Mouse (Mus musculus) Muller cell, postnatal 12 days (primary cell): ENCODE results near the gene Sfn.

Experiments used
- DNase-seq: peaks from one replicate; pipeline ENCODE4 v3.0.0-alpha.2; 2015; ENCODE audit errors: inconsistent ontology term

The Sfn gene

DNA sequence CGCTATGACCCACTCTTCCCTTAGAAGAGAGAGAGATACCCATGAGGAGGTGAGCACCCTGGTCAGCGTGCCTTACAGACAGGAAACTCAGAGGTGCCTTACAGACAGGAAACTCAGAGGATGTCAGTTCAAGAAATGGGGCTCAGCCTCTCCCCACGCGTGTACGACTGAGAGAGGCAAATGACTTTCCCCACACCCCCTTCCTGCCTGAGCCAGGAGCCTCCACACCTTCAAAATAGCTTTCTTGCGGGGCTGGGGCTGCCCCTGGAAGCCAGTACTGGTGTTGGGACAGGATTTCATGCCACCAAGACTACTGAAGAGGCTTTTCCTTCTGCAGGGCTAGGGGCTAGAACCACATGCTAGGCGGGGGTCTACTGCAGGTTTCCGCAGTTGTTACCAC is 18.7 kb upstream of the Sfn start:
- DNase-seq: no peak

DNA sequence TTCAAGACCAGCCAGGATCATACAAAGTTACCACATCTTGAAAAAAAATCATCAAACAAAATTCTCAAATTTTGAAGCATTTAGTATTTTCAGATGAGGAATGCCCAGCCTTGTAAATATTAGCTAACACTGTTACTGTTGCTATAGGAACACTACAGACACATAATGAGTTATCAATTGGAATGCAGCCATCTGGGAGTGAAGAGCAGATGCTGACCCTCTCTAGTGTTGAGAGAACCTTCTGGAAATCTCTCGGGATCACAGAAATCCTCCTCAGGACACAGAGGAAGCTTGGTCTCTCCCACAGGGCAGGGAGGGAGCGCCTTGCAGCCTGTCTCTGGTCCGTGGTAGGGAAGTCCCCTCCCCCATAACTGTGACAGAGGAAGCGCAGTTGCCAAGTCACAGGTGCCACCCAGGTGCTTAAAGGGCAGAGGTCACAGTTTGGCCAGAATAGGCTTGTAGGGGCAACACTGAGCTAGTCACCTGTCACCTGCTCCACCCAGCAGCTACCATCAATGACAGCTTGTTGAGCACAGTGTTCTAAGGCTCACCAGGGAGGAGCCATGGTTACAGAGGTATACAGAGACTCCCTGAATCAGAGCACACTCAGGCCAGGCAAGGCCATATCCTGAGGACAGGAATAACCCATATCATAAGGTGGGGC is 17.6 kb upstream of the Sfn start:
- no peak for DNase-seq

DNA sequence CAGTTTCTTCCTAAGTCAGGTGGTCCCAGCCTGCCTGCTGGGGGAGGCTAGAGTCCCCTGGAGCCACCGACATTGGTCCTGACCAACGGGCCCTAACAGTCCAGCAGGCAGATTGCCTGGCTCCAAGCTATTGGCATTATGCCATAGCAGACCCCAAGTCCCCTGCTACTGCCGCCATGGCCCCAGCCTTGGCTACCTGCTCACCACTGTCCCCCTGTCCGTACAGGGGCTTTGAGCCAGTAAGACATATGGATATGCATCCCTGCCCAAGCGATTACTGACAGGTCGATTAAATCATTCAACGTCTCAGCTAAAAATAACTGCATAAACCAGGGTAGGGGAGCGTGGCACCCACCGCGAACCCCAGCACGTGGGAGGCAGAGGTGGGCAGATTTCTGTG is 16.0 kb upstream of the Sfn start:
- DNase-seq: no peak

DNA sequence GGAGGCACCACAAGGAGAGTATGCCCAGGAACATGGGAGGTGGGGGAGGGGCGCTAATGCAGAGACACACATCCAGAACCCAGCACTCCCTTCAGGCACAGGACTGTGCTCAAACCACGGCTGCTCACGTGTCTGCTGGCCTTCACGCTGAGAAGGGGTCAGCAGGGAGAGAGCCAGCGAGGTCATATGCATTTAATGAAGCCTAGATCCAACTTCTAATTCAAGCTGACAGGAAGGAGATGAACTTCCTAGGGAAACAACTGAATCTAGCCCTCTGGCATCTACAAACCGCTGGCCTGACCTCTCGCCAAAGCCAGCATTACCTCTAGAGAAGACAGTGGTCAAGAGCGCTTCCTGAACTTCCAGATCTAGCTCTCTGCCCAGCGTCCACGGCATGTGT is 13.4 kb upstream of the Sfn start:
- DNase-seq: no peak

DNA sequence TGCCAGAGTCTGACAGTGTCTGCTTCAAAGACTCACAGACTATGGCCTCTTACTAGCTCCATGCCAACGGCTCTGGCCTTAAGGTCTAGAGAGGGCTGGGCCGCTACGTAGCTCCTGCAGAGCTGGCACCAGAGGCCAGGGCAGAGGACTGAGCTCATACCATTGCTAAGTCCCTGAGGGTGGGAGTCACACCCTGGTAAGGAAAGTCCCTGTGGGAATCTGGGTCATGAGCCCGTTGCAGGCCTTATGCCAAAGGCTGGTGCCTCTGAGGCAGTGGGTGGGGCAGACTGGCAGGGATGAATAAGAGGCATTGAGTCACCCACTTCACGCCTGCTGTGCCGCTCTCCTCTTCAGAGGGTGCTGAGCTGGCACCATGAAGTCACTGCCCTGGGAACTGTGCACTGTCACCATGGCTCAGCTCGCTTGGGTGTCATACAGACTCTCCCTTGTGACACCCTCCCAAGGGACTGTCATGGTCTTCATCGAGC is 12.3 kb upstream of the Sfn start:
- DNase-seq: peak; percentile 96

DNA sequence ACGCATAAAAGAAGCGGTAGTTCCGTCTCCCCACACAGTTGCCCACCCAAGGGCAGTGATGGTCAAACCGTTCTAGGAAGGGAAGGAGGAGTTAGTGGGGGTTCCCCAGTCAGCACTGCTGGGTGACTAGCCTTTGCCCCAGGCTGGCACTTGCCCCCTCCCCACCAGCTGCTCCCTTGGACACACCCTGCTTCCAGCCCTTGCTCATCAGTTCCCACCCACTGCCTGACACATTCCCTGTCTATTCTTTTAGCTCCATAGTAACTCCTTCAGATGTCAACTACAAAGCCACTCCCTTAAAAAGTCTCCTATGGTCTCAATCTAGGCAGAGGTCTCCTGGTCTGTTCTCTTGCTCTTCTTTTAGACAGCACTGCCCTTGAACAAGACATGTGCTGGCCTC is 11.9 kb upstream of the Sfn start:
- DNase-seq: no peak

DNA sequence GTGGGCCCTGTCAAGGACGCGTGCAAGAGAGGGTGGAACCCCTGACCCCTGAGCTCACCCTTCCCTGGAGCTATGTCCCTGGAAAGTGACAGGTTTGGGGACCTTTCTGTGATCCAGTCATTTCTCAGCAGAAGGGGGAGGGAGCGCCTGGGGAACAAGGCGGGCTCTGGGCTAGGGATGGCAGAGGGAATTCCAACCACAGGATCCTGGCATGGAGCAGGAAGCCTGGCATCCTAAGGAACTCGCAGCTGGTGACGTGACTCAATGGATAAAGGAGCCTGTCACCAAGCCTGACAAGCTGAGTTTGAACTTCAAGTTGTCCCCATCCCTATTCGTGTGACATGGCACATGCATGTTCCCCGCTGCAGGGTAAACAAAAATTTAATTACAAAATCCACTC is 11.1 kb upstream of the Sfn start:
- no peak for DNase-seq

DNA sequence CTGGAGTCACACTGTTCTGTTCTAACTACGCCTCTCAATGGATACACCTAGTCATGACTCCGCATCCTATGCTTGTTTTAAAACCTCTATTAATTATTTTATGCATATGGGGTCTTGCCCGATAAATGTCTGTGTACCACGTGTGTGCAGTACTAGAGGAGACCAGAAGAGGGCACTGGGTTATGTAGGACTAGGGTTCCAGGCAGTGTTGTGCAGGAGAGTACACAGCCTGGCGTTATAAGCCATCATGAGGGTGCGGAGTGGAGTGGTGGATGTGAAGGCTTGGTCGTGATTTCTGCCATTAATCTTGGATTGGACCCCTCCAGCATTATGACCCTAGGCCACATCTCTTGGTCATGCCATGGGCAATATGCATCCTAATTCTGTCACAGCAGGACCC is 10.4 kb upstream of the Sfn start:
- no peak for DNase-seq

DNA sequence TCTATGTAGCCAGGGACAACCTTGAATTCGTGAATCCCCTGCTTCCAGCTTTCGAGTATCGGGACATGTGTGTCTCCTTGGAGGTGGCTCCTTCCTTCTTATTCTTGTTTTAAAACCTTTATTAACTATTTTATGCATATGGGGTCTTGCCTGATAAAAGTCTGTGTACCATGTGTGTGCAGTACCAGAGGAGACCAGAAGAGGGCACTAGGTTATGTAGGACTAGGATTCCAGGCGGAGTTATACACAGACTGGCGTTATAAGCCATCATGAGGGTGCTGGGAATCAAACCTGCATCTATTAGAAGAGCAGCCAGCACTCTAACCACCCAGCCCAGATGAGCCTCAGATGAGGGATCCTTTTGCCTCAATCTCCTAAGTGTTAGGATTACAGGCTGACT is 9.8 kb upstream of the Sfn start:
- no peak for DNase-seq

DNA sequence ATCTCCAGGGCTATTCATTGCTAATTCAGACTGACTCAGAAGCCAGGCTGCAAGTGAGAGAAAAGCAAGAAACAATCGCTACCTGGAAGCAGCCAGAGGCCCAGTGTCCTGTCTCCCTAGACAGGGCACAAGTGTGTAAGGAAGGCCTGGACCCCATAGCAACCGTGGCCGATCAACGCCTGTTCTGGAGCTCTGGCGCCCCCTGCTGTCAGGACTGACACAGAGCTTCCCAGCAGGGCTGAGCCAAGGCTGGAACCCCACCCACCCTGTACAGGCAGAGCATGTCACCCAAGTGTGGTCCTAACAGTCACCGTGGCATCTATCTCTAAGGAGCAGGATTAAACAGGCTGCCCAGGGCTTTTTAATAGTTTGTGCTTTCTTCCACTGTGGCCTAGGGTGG is 7.8 kb upstream of the Sfn start:
- peak; percentile 60 for DNase-seq

DNA sequence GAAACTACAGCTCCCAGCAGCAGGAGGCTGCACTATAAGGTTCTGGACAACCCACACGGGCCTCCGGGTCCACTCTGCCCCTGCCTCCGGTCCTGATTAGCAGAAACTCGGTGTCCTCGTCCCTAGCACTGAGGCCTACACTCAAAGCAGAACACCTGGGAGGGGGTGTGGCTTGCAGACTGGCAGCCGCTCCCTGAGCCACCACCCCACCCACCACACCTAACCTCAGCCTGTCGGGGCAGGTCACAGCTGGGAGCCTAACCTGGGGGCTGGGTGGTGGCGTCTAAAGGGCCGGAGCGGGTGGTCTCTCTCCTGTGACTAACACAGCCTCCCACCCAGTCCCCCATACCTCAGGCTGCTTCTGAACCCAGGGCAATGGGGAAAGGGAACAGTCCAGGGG is 5.3 kb upstream of the Sfn start:
- DNase-seq: no peak

DNA sequence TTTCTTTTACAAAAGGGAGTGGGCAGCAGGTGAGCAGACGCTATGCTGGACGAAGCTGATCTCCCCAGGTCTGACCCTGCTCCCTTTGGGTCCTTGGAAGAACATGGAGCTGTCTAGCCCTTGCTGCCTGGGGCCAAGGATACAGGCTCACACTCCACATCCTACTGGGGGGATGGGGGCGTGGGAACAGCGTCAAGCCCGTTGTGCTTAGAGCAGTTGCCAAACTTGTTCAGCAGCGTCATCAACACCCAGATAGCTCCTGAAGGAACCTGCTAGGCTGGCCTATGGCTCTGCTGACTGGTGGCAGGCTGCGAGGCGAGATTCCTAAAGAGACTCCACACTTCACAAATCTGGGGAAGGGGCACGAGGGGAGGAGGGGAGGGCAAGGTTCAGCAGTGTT is 3.4 kb upstream of the Sfn start:
- DNase-seq: no peak

DNA sequence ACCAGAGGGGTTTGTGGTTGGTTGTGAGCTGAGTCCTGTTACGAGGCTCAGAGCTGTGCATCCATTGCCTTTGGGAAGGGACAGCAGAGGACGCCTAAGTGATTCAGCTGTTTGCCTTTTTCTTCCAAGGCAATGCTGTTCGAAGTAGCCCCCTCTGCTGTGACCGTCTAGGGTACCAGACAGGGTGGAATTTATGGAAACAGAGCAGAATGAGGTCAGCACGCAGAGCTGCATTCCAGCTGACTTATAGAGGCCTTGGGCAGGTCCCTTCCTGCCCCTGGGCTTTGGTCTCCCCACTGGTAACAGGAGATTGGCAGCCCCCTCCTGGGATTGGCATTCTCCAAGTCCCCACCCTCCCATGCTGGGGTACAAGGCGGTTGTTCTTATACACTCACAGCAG is 2.9 kb upstream of the Sfn start:
- no peak for DNase-seq

DNA sequence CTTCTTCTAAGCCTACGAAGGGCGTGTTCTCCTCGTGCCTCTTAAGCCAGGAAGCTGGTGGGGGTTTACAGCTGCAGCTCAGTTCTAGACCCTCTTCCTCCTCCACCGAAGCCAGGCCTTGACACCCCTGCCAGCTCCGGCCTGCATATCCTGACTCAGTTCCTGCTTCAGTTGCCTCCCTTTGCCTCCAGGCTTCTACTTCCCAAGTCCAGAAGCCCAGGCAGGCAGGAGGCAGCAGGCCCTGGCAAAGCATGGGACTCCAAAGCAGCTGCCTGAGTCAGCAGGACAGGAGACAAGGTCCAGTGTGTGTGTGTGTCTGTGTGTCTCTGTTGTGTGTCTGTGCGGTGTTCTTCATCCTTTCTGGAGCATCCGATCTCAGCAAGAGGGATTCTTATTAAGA is 2.2 kb upstream of the Sfn start:
- no peak for DNase-seq

DNA sequence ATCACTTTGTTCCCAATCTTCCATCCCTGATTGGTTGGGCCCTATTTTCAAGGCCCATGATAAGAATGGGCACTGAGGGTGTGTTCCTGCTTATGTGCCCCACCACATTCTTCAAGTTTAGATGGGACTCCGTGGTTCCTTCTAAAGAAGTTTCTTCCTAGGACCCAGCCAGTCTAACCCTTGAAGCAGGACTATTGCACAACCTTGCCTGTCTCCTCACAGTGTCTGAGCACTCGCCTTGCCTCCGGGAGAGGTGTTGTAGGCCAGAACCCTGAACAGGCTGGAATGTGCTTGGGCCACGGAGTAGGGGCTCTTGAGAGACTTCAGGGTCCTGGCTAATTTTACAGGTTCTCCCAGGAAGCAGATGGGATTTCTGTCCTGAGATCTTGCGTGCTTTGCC is 1.1 kb upstream of the Sfn start:
- DNase-seq: no peak

DNA sequence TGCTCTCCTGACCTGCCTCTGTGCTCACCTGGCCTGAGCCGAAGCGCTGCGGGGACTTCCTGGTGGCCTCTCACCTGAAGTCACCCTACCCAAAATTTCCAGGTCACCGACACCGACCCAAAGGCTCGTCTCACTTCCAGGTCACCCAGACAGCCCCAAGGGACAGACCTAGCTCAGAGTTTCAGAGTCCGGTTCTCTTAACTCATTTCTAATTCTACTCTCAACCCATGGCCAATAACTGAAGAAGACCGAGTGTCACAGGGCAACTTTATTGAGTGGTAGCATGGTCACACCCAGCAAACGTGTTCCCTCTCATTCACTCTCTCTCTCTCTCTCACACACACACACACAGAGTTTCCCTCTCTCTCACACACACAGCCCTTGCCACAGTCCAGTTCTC is 1.7 kb downstream of the Sfn start:
- DNase-seq: no peak

DNA sequence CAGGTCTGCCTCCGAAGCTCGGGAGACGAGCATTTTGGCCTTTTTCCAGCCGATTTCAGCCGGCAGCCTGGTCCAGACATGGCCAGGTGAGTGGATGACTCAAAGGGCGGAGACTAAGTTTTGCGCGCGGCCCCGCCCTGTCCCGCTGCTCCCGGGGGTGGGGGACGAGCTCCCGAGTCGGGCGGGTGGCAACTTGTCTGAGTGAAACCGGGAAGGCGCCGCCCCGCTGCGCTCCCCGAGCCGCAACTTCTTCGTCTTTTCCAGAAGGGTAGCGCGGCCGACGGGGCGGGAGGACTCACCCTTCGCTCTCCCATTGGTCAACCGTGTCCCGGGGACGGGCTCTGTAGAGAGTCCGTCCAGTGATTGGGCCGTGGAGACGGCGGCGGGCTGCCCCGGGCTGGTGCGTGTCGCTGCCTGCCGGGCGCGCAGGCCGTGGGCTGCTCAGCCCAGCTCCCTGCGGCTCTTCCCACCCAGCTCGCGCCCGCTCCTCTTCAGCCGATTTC is 2.3 kb downstream of the Sfn start:
- DNase-seq: peak; percentile 98

DNA sequence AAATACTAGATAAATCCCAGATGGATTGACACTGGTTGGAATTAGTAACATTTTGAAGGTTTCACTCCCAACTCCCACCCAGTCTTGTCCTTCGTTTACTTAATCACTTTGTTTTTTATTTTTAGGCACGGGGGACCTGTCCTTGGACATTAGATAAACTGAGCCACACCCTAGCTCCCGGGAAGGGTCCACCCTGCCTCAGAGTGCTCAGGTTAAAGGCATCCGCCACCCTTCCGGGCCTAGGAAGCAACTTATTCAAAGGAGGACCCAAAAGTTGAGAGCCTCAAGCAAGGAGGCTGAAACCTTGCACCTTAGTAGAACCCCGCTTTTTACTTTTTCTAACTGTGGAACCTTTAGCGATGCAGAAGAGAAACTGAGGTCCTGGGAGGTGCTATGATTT is 2.9 kb downstream of the Sfn start:
- DNase-seq: peak; percentile 6

DNA sequence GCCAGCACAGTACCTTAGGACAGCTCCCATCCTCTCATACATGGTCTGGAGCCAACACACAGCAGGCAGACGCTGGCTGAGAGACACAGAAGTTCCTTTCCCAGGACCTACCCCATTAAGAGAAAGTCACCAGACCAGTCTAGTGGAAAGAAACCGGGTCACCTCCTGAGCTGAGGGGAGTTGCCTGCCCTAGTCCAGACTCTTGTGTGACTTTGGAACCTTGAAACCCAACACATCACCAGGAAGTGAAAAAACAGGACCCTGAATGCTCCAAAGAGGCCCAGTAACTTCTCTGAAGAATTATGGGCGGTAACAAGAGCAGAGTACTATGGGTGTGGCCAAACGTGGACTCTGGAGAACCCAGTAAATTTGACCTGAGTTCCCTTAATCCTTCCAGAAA is 3.4 kb downstream of the Sfn start:
- DNase-seq: no peak

DNA sequence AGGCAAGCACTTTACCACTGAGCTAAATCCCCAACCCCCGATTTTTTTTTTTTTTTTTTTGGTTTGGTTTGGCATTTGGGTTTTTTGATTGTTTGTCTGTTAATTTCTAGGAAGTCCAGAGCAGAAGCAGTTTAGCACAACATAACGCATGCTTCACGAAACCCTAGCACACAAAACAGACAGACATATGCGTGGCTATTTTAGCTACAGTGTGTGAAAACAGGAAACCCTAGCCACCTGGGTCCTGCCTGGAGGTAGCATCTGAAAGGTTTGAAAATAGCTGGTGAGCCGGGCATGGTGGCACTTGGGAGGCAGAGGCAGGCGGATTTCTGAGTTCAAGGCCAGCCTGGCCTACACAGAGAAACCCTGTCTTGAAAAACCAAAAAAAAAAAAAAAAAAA is 5.9 kb downstream of the Sfn start:
- no peak for DNase-seq

DNA sequence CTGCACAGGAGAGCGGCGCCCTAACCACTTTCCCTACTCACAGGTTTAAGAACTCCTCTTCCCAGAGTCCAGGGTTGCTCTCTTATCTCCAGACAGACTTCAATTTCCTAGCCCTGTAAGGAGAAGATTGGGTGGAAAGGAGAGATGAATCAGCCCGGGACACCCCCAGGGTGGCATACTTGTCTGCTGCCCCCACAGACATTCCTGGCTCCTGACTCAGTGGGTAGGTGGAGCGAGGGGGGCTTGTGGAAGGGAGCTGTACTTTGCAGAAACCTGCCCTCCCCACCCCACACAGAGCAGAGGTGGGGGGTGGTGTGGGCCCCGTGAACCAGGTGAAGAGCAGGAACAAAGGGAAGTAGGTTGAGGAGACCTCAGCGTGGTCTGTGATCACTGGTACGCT is 6.4 kb downstream of the Sfn start:
- DNase-seq: peak; percentile 84

DNA sequence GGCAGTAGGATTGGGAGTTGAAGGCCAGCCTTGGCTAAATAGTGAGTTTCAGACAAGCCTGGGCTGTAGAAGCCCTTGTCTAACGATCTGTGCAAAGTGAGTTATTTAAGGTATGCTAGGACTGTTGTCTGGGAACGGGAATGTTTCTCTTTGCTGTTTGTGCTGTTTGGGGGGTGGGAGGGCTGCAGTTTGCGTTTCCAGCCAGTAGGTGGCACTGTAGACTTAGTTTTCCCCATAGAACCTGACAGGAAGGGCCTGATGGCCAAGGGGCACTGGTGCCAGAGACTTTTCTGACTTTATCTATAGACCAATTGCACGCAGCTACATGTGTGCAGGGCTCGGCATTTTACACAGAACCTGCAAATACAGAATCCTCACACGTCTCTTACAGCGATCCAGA is 9.4 kb downstream of the Sfn start:
- DNase-seq: peak; percentile 93

DNA sequence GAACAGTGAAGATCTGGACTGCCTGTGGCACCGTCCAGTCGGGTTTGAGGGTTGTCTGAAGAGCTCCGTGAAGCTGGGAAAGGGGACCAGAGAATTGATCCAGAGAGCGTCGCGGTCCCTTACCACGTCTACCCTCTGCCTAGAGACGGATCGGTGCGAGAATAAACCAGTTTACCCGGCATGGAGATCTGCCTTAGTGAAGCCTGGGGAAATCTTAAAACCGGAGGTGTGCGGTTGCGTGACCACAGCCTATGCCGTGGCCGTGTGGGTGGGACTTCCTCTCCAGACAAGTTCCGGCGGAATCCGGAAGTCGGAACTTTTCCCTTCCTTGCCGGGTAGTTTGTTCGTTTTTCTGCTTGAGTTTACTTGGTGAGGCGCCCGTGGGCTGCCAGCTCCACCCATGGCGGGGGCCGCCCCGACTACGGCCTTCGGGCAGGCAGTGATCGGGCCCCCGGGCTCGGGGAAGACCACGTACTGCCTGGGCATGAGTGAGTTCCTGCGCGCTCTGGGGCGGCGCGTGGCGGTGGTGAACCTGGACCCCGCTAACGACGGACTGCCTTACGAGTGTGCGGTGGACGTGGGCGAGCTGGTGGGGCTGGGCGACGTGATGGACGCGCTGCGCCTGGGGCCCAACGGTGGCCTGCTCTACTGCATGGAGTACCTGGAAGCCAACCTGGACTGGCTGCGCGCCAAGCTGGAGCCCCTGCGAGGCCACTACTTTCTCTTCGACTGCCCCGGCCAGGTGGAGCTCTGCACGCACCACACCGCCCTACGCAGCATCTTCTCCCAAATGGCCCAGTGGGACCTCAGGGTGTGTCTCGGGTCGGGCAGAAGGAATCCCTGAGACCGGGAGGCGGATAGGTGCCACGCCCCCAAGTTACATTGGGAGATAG is 17.7 kb downstream of the Sfn start, which contains the start of gene Gpn2:
TSS of gene Gpn2 (plus strand) at position 304 of the 893 bp plus-strand sequence.
- peak; percentile 73 for DNase-seq
